Mouse (Mus musculus) neural tube, embryonic 14.5 days (tissue): ENCODE results near the gene Fndc3a. TPM values are rescaled to one million over a fixed set of nuclear protein-coding genes. Genes with fewer than 3 reads are reported as not detected.

Source experiments
- ATAC-seq: fragments of 200-750 bp; cut with Nextera tagmentation; 2 replicates; pipeline ENCODE4 v1.8.0; 2017; ENCODE audit warnings: low read depth, mild to moderate bottlenecking, moderate TSS enrichment, moderate library complexity
- H3K27ac ChIP-seq: fragments of 300-500 bp; sonication (generic); 2 replicates; pipeline ENCODE4 v1.5.1; 2014; ENCODE audit warnings: low read depth, mild to moderate bottlenecking, control low read depth, low read length, moderate library complexity, mixed read lengths
- H3K27me3 ChIP-seq: fragments of 300-500 bp; sonication (generic); 2 replicates; pipeline ENCODE4 v1.6.1; 2014; ENCODE audit warnings: low read length; ENCODE audit not compliant: control insufficient read depth, insufficient read depth
- H3K36me3 ChIP-seq: fragments of 300-500 bp; sonication (generic); 2 replicates; pipeline ENCODE4 v1.6.1; 2014; ENCODE audit warnings: low read length, mixed read lengths; ENCODE audit not compliant: control insufficient read depth, insufficient read depth
- H3K4me1 ChIP-seq: fragments of 300-500 bp; sonication (generic); 2 replicates; pipeline ENCODE4 v1.6.1; 2014; ENCODE audit warnings: low read length; ENCODE audit not compliant: control insufficient read depth, insufficient read depth
- H3K4me2 ChIP-seq: fragments of 300-500 bp; sonication (generic); 2 replicates; pipeline ENCODE4 v1.6.1; 2014; ENCODE audit warnings: mild to moderate bottlenecking, low read depth, low read length, control low read depth
- H3K4me3 ChIP-seq: fragments of 300-500 bp; sonication (generic); 2 replicates; pipeline ENCODE4 v1.5.1; 2014; ENCODE audit warnings: low read depth, low read length, control low read depth, mixed read lengths
- H3K9ac ChIP-seq: fragments of 300-500 bp; sonication (generic); replicated peaks from 2 replicates; pipeline ENCODE4 v1.6.1; 2014; ENCODE audit warnings: low read depth, mild to moderate bottlenecking, control low read depth, low read length, mixed read lengths
- H3K9me3 ChIP-seq: fragments of 300-500 bp; sonication (generic); 2 replicates; pipeline ENCODE4 v1.6.1; 2016; ENCODE audit warnings: low read length; ENCODE audit not compliant: control insufficient read depth
- WGBS: fragments of 180-500 bp; shearing (Covaris S2); extraction: QIAGEN DNeasy Blood & Tissue Kit; methylation state at CpG from one replicate; pipeline ENCODE4 v1.1.7; 2014; 5-methylcytosine and 5-hydroxymethylcytosine counted together
- polyA plus RNA-seq: library from polyadenylated mRNA; unstranded; fragments of >200 nt; fragmentation: Nextera tagmentation; extraction: Ambion mirVana; gene quantifications from 2 replicates; pipeline ENCODE4 v1.2.1, GENCODE M21; 2014

Fndc3a gene
- polyA plus RNA-seq: 41.7 and 63.3 TPM in 2 replicates

DNA sequence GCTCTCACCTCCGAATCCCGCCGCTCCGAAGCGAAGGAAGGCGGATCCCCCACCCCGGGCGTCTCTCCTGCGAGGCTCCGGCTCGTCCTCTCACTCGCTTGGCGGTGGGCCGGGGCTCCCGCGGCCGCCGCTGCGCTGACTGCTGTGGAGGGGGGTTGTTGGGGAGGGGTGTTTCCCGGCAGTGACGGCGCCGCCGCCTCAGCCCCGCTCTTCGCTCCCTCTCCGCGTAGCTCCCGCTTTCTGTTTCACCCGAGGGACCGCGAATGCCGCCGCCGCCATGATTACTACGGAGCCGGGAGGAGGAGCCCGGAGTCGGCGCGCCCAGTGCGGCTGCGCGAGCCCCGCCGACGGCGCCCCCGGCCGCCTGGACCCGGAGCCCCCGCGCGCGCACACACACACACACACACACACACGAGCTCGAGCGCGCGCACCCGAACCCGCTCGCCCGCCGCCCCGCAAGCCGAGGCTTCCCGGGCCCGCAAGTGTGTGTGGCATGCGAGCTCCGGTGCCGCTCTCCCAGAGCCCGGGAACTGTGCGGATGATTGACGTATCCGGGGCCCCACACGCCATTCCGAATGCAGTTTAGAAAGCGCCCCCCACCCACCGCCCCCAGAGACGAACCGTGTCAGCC is at the start of gene Fndc3a:
Gene Fndc3a, minus strand, starts transcription at position 294 of the 631 bp plus-strand sequence.
- Histone ChIP-seq H3K36me3 (no peaks in the 10 kb centered on the region), H3K4me3 (peak within 1 kb of the TSS; percentile 90), H3K9ac (peak within 1 kb of the TSS; percentile 86), H3K9me3 (no peaks in the 10 kb centered on the region), H3K27ac (peak within 1 kb of the TSS; percentile 92), H3K27me3 (no peaks in the 10 kb centered on the region), H3K4me2 (peak within 1 kb of the TSS; percentile 69), H3K4me1 (no peaks in the 10 kb centered on the region)
- peak; percentile 94 for ATAC-seq
- WGBS: under 1% methylated on average over 78 of the region's 82 CpGs

DNA sequence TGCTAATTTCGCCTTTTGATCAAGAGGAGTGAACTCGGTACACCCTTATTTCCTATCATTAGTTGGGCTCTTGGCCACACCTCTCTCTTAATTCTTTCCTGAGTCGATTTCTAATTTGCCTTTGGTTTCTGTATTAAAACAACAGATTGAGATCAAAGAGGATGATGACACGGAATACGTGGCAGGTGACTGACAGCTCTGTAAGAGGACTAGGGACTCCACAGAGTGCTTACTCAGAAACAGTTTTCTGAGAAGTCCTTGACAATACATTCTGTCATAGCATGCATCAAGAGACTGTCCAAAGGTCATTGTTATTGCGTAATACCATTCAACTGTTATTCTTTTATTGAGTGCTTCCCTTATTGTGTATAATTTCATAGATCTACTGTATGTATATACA is 43.1 kb upstream of the Fndc3a start:
- H3K9me3 ChIP-seq: no peaks in the 10 kb centered on the region
- no peak overlapping the region for H3K4me3 ChIP-seq
- no peaks in the 10 kb centered on the region for H3K27me3 ChIP-seq
- H3K9ac ChIP-seq: no peak overlapping the region
- H3K27ac ChIP-seq: no peak overlapping the region
- H3K36me3 ChIP-seq: no peaks in the 10 kb centered on the region
- no peaks in the 10 kb centered on the region for H3K4me1 ChIP-seq
- ATAC-seq: no peak
- H3K4me2 ChIP-seq: no peak overlapping the region
- 86% methylated on average over 6 of the region's 6 CpGs for WGBS

DNA sequence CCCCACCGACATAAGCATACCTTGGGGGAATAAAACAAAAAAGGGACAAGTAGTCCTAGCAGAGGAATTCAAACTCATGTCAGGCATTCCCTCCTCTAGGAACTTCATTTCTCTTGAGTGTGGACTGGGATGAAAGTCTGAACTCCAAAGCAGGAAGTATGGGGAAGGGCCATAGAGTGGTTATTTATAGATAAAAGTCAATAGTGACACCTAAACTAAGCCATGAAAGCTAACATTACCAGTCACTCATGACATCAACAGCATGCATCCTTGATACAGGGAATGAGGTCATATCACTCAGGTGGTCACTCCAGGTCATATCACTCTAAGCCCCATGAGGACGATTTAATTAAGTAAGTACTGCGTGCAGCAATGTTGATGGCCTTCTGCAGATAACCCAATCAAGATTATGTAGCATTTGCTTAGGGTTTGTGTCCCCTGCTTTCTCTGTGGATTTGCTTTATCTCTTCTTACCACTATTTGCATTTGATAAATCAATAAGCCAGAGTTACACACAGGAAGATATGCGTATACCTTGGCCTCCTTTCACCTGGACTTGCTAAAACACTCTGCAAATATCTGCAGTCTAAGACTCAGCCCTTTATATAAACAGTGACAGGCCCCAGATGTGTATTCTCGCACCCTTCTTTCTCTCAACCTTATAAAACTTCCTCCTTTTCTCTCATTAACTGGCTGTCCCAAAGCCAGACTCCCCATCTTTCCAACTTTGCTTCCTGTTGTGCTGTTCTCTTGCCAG is 40.8 kb upstream of the Fndc3a start:
- WGBS: 90% methylated on average over 5 of the region's 5 CpGs
- Histone ChIP-seq H3K27ac (no peak overlapping the region), H3K4me3 (no peak overlapping the region), H3K4me1 (no peaks in the 10 kb centered on the region), H3K27me3 (no peaks in the 10 kb centered on the region), H3K4me2 (no peak overlapping the region), H3K36me3 (no peaks in the 10 kb centered on the region), H3K9me3 (no peaks in the 10 kb centered on the region), H3K9ac (no peak overlapping the region)
- no peak for ATAC-seq

DNA sequence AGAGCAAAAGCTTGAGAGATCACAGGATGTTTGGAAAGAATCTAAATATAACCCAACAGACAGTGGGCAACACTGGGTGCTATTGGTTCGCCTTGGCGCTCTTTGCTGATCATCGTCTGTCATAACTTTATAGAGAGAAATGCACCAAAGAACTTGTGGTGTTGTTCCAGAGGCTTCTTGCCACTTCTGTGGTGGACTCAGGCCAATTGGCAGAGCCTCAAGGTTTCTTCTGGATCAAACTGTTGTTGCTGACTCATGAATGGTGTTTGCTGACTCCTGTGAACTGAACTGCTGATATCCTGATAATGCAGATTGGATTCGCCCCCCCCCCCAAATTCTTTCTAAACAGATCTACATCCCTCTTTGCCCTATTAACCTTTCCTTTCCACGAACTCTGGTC is 38.5 kb upstream of the Fndc3a start:
- no peak overlapping the region for H3K4me2 ChIP-seq
- no peak for ATAC-seq
- no peaks in the 10 kb centered on the region for H3K4me1 ChIP-seq
- H3K27me3 ChIP-seq: no peaks in the 10 kb centered on the region
- no peaks in the 10 kb centered on the region for H3K9me3 ChIP-seq
- H3K4me3 ChIP-seq: no peak overlapping the region
- 95% methylated on average over 5 of the region's 5 CpGs for WGBS
- H3K36me3 ChIP-seq: no peaks in the 10 kb centered on the region
- H3K9ac ChIP-seq: no peak overlapping the region
- no peak overlapping the region for H3K27ac ChIP-seq

DNA sequence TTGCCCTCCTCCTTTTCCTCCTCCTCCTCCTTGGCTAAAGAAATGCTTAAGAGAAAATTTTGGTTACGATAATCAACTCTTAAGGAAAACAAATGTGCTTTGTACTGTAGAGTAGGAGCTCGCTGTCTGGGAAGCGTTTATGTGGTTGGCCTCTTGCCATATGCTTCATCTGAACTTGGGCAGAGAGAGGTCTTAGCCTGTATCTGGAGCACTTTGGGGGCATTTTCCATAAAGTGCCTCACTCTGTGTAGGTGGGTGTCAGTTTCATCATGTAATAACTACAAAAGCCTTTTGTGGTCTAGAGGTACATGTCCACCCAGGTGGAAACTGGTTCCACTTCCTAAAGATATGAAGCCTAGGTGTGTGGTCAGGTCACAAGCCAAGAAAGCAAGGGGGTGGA is 31.9 kb upstream of the Fndc3a start:
- ATAC-seq: no peak
- no peak overlapping the region for H3K4me2 ChIP-seq
- H3K4me3 ChIP-seq: no peak overlapping the region
- no peaks in the 10 kb centered on the region for H3K27me3 ChIP-seq
- H3K27ac ChIP-seq: no peak overlapping the region
- 57% methylated on average over 3 of the region's 3 CpGs for WGBS
- H3K36me3 ChIP-seq: no peaks in the 10 kb centered on the region
- no peak overlapping the region for H3K9ac ChIP-seq
- H3K9me3 ChIP-seq: no peaks in the 10 kb centered on the region
- no peaks in the 10 kb centered on the region for H3K4me1 ChIP-seq

DNA sequence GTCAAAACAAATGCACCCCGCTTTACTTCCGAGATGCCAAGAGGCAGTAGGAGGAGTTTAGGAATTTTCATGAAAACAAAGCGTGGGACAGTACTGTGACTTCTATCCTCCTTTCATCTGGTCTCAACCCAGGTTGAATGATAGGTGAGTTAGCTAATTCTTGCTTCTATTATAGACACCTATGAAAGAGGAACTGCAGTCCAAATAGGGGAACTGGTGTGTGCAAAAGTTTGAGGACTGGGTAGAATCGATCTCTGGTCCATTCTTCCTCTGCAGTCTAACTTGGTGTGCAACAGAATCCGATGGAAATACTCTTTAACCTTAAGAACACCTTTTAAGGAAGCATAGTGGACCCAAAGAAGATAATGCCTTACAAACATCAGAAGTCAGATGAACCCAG is 30.5 kb upstream of the Fndc3a start:
- no peaks in the 10 kb centered on the region for H3K4me1 ChIP-seq
- no peak overlapping the region for H3K27ac ChIP-seq
- H3K4me2 ChIP-seq: no peak overlapping the region
- no peak overlapping the region for H3K9ac ChIP-seq
- no peaks in the 10 kb centered on the region for H3K27me3 ChIP-seq
- ATAC-seq: no peak
- 87% methylated on average over 5 of the region's 5 CpGs for WGBS
- no peak overlapping the region for H3K4me3 ChIP-seq
- H3K36me3 ChIP-seq: no peaks in the 10 kb centered on the region
- no peaks in the 10 kb centered on the region for H3K9me3 ChIP-seq

DNA sequence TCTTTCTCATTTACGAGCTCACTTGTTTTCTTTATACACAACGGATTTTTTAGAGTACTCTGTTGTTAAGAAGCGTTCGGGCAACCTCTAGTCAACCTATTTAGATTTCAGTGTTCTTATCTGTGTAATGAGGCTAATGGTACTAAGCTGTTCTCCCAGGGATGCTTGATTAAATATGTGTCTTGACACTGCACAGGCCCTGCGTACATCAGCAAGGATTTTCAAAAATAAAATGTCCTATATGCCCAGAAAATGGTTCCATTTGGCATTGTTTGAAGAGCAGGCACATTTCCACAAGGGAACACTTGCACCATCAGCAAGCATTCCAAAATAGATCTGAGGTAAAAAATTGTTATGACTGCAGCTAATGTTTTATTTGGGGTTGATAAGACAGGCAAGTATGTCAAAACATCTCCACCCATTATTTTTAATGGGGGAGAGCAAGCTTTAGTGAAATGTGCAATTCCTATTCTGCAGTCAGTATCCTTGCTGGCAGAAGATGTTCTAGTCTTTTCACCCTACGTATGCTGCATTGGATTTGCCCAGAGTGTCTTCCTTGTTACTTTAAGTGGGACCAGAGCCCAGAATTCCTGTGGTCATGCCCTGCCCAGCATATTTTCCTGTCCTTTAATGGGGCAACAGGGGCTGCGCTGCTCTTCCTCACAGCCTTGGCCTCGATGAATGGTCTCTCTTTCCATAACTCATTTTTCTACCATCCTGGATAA is 29.8 kb upstream of the Fndc3a start:
- no peaks in the 10 kb centered on the region for H3K36me3 ChIP-seq
- 58% methylated on average over 8 of the region's 8 CpGs for WGBS
- no peaks in the 10 kb centered on the region for H3K4me1 ChIP-seq
- no peaks in the 10 kb centered on the region for H3K9me3 ChIP-seq
- no peak for ATAC-seq
- H3K27ac ChIP-seq: no peak overlapping the region
- H3K27me3 ChIP-seq: no peaks in the 10 kb centered on the region
- H3K9ac ChIP-seq: no peak overlapping the region
- H3K4me2 ChIP-seq: no peak overlapping the region
- H3K4me3 ChIP-seq: no peak overlapping the region

DNA sequence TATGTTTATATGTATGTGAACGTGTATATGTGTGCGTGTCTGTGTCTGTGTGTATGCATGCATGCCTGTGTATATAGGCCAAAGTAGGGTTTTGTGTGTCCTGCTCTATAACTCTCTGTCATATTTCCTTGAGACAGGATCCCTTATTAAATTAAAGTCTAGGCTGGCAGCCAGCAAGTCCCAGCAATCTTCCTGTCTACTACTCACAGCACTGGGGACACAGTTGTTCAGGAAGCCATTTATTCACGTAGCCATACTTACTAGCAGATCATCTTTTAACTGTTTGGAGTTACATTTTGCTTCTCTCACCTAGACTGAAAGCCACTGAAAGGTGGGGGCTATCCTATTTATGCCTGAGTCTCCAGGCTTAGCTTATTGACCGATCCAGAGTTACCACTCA is 29.0 kb upstream of the Fndc3a start:
- Histone ChIP-seq H3K4me1 (no peaks in the 10 kb centered on the region), H3K9ac (no peak overlapping the region), H3K36me3 (no peaks in the 10 kb centered on the region), H3K27me3 (no peaks in the 10 kb centered on the region), H3K4me3 (no peak overlapping the region), H3K4me2 (no peak overlapping the region), H3K27ac (no peak overlapping the region), H3K9me3 (no peaks in the 10 kb centered on the region)
- no peak for ATAC-seq
- WGBS: 89% methylated on average over 4 of the region's 4 CpGs

DNA sequence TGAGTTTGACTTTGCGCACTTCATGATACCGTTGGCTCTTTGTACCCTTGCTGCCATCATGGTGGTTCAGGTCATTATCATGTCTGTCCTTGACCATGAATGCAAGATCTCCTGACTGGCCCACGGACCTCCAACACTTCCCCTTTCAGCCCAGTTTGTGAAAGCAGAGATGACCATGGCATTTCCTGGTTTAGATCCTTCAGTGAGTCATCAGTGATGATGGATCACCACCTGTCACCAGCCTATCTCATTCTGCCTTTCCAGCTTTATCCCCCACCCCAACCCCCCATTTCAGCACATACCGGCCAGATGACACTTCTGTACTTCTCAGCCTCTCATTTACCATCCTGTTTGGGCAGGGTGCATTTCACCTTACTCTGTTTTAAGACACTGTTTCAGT is 28.4 kb upstream of the Fndc3a start:
- Histone ChIP-seq H3K4me3 (no peak overlapping the region), H3K4me1 (no peaks in the 10 kb centered on the region), H3K9ac (no peak overlapping the region), H3K27ac (no peak overlapping the region), H3K36me3 (no peaks in the 10 kb centered on the region), H3K9me3 (no peaks in the 10 kb centered on the region), H3K4me2 (no peak overlapping the region), H3K27me3 (no peaks in the 10 kb centered on the region)
- WGBS: 95% methylated on average over 4 of the region's 4 CpGs
- no peak for ATAC-seq
